Mouse (Mus musculus) left cerebral cortex, postnatal 4 days (tissue): ENCODE results near the gene Gon4l. TPM values are rescaled to one million over a fixed set of nuclear protein-coding genes. Genes with fewer than 3 reads are reported as not detected.
"Not testable (repeated sequence)": the region's sequence is repeated elsewhere in the genome, so short reads cannot be mapped to it uniquely, and the experiment has no call there.

Experiments
- DNase-seq: peaks from one replicate; pipeline ENCODE4 v3.0.0-alpha.2; 2022
- intact Hi-C: fragments of 180-260 bp; cut with DNase I; formaldehyde crosslinking; loops from one replicate; pipeline ENCODE4 v1.15.1; 2025
- total RNA-seq, 2 experiments: library from RNA; stranded (reverse); gene quantifications; 2 replicates each; pipeline ENCODE4 v1.2.3; 2021

Gon4l gene
- 10 to 100 TPM; 52.9 to 58.0 TPM for total RNA-seq

- intact Hi-C loops, DNase-seq: not testable (repeated sequence)
Observed at GRCm38 (mm10) chr3:88834951-88835491, at the start of gene Gon4l. TSS of gene Gon4l (plus strand) at chr3:88835231.

GRCm38 (mm10) chr3:88786323-88786722 lies 48.7 kb upstream of the Gon4l start:
- intact Hi-C loops = not testable (repeated sequence)

GRCm38 (mm10) chr3:88786805-88787204 lies 48.2 kb upstream of the Gon4l start:
- DNase-seq, intact Hi-C loops: not testable (repeated sequence)

More at GRCm38 (mm10) chr3:88786323-88786722, 48.7 kb upstream of the Gon4l start:
- not testable (repeated sequence) for DNase-seq

- intact Hi-C loops, DNase-seq: not testable (repeated sequence)
Observed at GRCm38 (mm10) chr3:88788033-88788432, 47.0 kb upstream of the Gon4l start.

GRCm38 (mm10) chr3:88797507-88797906 lies 37.5 kb upstream of the Gon4l start:
- intact Hi-C loops, DNase-seq: not testable (repeated sequence)

- intact Hi-C loops = no loop called here
- DNase-seq = no peak
Observed at GRCm38 (mm10) chr3:88803910-88804540, 31.0 kb upstream of the Gon4l start.

- intact Hi-C loops = no loop called here
- no peak for DNase-seq
Observed at GRCm38 (mm10) chr3:88825710-88826109, 9.3 kb upstream of the Gon4l start.

- no peak for DNase-seq
- intact Hi-C loops = no loop called here
Observed at GRCm38 (mm10) chr3:88827231-88827630, 7.8 kb upstream of the Gon4l start.

GRCm38 (mm10) chr3:88831177-88832121 lies 3.6 kb upstream of the Gon4l start:
- DNase-seq = peak; percentile 90
- intact Hi-C loops = not testable (repeated sequence)

- intact Hi-C loops = not testable (repeated sequence)
- DNase-seq = peak; percentile 59
Observed at GRCm38 (mm10) chr3:88832388-88832787, 2.6 kb upstream of the Gon4l start.

- DNase-seq = no peak
- intact Hi-C loops = no loop called here
Observed at GRCm38 (mm10) chr3:88849172-88849571, 14.1 kb downstream of the Gon4l start.

- no peak for DNase-seq
- intact Hi-C loops = loop anchor here (10.0 kb wide), 1 partner anchor 49 kb away; no protein-coding TSS in a partner anchor
Observed at GRCm38 (mm10) chr3:88855837-88856236, 20.8 kb downstream of the Gon4l start.

- intact Hi-C loops = no loop called here
- no peak for DNase-seq
Observed at GRCm38 (mm10) chr3:88862129-88862528, 27.1 kb downstream of the Gon4l start.

GRCm38 (mm10) chr3:88866735-88867134 lies 31.7 kb downstream of the Gon4l start:
- DNase-seq, intact Hi-C loops: not testable (repeated sequence)

GRCm38 (mm10) chr3:88867177-88867576 lies 32.1 kb downstream of the Gon4l start:
- DNase-seq, intact Hi-C loops: not testable (repeated sequence)

GRCm38 (mm10) chr3:88868449-88868848 lies 33.4 kb downstream of the Gon4l start:
- DNase-seq, intact Hi-C loops: not testable (repeated sequence)

- DNase-seq, intact Hi-C loops: not testable (repeated sequence)
Observed at GRCm38 (mm10) chr3:88882536-88882935, 47.5 kb downstream of the Gon4l start.

GRCm38 (mm10) chr3:88893011-88893410 lies 58.0 kb downstream of the Gon4l start:
- DNase-seq, intact Hi-C loops: not testable (repeated sequence)

GRCm38 (mm10) chr3:88904803-88905202 lies 69.8 kb downstream of the Gon4l start:
- DNase-seq = no peak
- intact Hi-C loops = loop anchor here (10.0 kb wide), 1 partner anchor 50 kb away; no protein-coding TSS in a partner anchor

GRCm38 (mm10) chr3:88905209-88905608 lies 70.2 kb downstream of the Gon4l start:
- intact Hi-C loops = loop anchor here (10.0 kb wide), 1 partner anchor 50 kb away; no protein-coding TSS in a partner anchor
- DNase-seq = no peak

GRCm38 (mm10) chr3:88905741-88906140 lies 70.7 kb downstream of the Gon4l start:
- intact Hi-C loops = loop anchor here (10.0 kb wide), 1 partner anchor 51 kb away; no protein-coding TSS in a partner anchor
- DNase-seq = no peak
